Mouse (Mus musculus) G1E (cell line): ENCODE data around the gene Gpr37l1.

Experiments used
- CTCF ChIP-seq: IDR thresholded peaks from 2 replicates; pipeline ENCODE4 v1.5.1; 2012; ENCODE audit warnings: low read depth, low read length, inconsistent platforms, mixed read lengths
- GATA1 ChIP-seq: IDR thresholded peaks from 2 replicates; pipeline ENCODE4 v1.6.1; 2012; ENCODE audit warnings: borderline replicate concordance, low read length, inconsistent platforms, mixed read lengths
- TAL1 ChIP-seq: conservative IDR thresholded peaks from 2 replicates; pipeline ENCODE4 v1.6.1; 2012; ENCODE audit warnings: low read depth, low read length, inconsistent platforms, mixed read lengths

- TF ChIP-seq CTCF (no peak), GATA1 (no peak), TAL1 (no peak)
Measured at GRCm38 (mm10) chr1:135159556-135160123, 7.8 kb downstream of the Gpr37l1 start.
